ENCODE assay signal across 7 mouse cellular contexts in genomic region chr17:25015655-25016291, GRCm38 (mm10). TPM values are rescaled to one million over a fixed set of nuclear protein-coding genes. Genes with fewer than 3 reads are reported as not detected.
A peak's percentile ranks its signal among the peaks of the same experiment; 100 is the strongest.
DNase-seq lines count a peak whose midpoint lies in the region; ATAC-seq lines count a peak whose summit lies in the region.

Gene Cramp1l, minus strand, starts transcription at chr17:25015788.
Gene Ift140, plus strand, starts transcription at chr17:25016085.

- peak within 1 kb of the TSS; percentile 100 for H3K4me3 ChIP-seq in embryonic facial prominence, embryonic 11.5 days (ENCODE audit: low read depth, low read length)
- H3K4me3 ChIP-seq in limb, embryonic 10.5 days: peak within 1 kb of the TSS; percentile 100
- peak within 1 kb of the TSS; percentile 99 for H3K4me3 ChIP-seq in midbrain, embryonic 13.5 days (replicated peaks)

- DNase-seq in adrenal gland, postnatal 14 days: peak; percentile 99
- peak; percentile 99 for DNase-seq in embryonic facial prominence, embryonic 11.5 days (ENCODE audit: low spot score)
- peak; percentile 100 for DNase-seq in kidney, adult 11 months
- DNase-seq in limb, embryonic 10.5 days (ENCODE audit: low spot score): peak; percentile 100
- DNase-seq in spleen, adult 12 weeks (ENCODE audit: low spot score): peak; percentile 98

- H3K4me1 ChIP-seq in embryonic facial prominence, embryonic 11.5 days (ENCODE audit: control insufficient read depth, insufficient read depth, low read length): no peaks in the 10 kb centered on the region
- peaks cover 20% of the 10 kb centered on the region for H3K4me1 ChIP-seq in limb, embryonic 10.5 days
- peaks cover 32% of the 10 kb centered on the region for H3K4me1 ChIP-seq in midbrain, embryonic 13.5 days (replicated peaks)

- peak within 1 kb of the TSS; percentile 91 for H3K9ac ChIP-seq in embryonic facial prominence, embryonic 11.5 days (replicated peaks; ENCODE audit: low read length)
- H3K9ac ChIP-seq in midbrain, embryonic 13.5 days (replicated peaks): peak within 1 kb of the TSS; percentile 95

- H3K27ac ChIP-seq in embryonic facial prominence, embryonic 11.5 days (replicated peaks; ENCODE audit: low read depth, low read length): peak within 1 kb of the TSS; percentile 75
- H3K27ac ChIP-seq in limb, embryonic 10.5 days: peak within 1 kb of the TSS; percentile 98
- peak within 1 kb of the TSS; percentile 80 for H3K27ac ChIP-seq in midbrain, embryonic 13.5 days

- no peaks in the 10 kb centered on the region for H3K9me3 ChIP-seq in embryonic facial prominence, embryonic 11.5 days (replicated peaks; ENCODE audit: control insufficient read depth, low read length)
- H3K9me3 ChIP-seq in limb, embryonic 10.5 days (replicated peaks): no peaks in the 10 kb centered on the region
- no peaks in the 10 kb centered on the region for H3K9me3 ChIP-seq in midbrain, embryonic 13.5 days

- H3K4me2 ChIP-seq in embryonic facial prominence, embryonic 11.5 days (ENCODE audit: low read depth, low read length): peak within 1 kb of the TSS; percentile 85
- H3K4me2 ChIP-seq in midbrain, embryonic 13.5 days (replicated peaks): peak within 1 kb of the TSS; percentile 96

- under 1% methylated on average over 62 of the region's 62 CpGs for WGBS in embryonic facial prominence, embryonic 11.5 days
- WGBS in limb, embryonic 10.5 days: under 1% methylated on average over 62 of the region's 62 CpGs
- WGBS in midbrain, embryonic 13.5 days: under 1% methylated on average over 61 of the region's 62 CpGs

- H3K36me3 ChIP-seq in embryonic facial prominence, embryonic 11.5 days (replicated peaks; ENCODE audit: control insufficient read depth, insufficient read depth, low read depth, low read length): no peaks in the 10 kb centered on the region; the same call in none of the 2 replicates
- peaks cover 48% of the 10 kb centered on the region for H3K36me3 ChIP-seq in limb, embryonic 10.5 days
- H3K36me3 ChIP-seq in midbrain, embryonic 13.5 days: peaks cover 17% of the 10 kb centered on the region

- ATAC-seq in embryonic facial prominence, embryonic 11.5 days (replicated peaks; ENCODE audit: insufficient number of reproducible peaks, low FRiP score, low TSS enrichment, low read depth): peak; percentile 97
- ATAC-seq in granulocyte monocyte progenitor cell, adult 5-6 weeks (replicated peaks; ENCODE audit: poor library complexity, severe bottlenecking): peak; percentile 83
- ATAC-seq in midbrain, embryonic 13.5 days: peak; percentile 99

- no peaks in the 10 kb centered on the region for H3K27me3 ChIP-seq in embryonic facial prominence, embryonic 11.5 days (ENCODE audit: control insufficient read depth, insufficient read depth, low read length)
- no peaks in the 10 kb centered on the region for H3K27me3 ChIP-seq in limb, embryonic 10.5 days (ENCODE audit: low read depth, poor library complexity, severe bottlenecking)
- no peaks in the 10 kb centered on the region for H3K27me3 ChIP-seq in midbrain, embryonic 13.5 days

RNA-seq across cellular contexts. Expression of gene Cramp1l, which starts in this region (rescaled TPM):
- 23.3 and 26.7 TPM in 2 replicates for total RNA-seq in adrenal gland, postnatal 14 days (2021)
- polyA plus RNA-seq in embryonic facial prominence, embryonic 11.5 days (2014; fragmentation: Nextera tagmentation; extraction: Ambion mirVana): 9.7 and 10.1 TPM in 2 replicates
- 27.3 and 27.6 TPM in 2 replicates for total RNA-seq in granulocyte monocyte progenitor cell, adult 5-6 weeks (2014; fragmentation: Nextera tagmentation)
- 7.8 and 8.2 TPM in 2 replicates for total RNA-seq in granulocyte monocyte progenitor cell, adult 5-6 weeks (2017)
- polyA plus RNA-seq in limb, embryonic 10.5 days (2016; fragmentation: Nextera tagmentation; extraction: Ambion mirVana): 10.4 and 10.8 TPM in 2 replicates
- 7.0 and 8.2 TPM in 2 replicates for polyA plus RNA-seq in midbrain, embryonic 13.5 days (2015; fragmentation: Nextera tagmentation; extraction: Ambion mirVana)

RNA-seq across cellular contexts. Expression of gene Ift140, which starts in this region (rescaled TPM):
- total RNA-seq in adrenal gland, postnatal 14 days (2021): 30.0 and 43.7 TPM in 2 replicates
- 18.4 and 22.1 TPM in 2 replicates for polyA plus RNA-seq in embryonic facial prominence, embryonic 11.5 days (2014; fragmentation: Nextera tagmentation; extraction: Ambion mirVana)
- total RNA-seq in granulocyte monocyte progenitor cell, adult 5-6 weeks (2014; fragmentation: Nextera tagmentation): 12.3 and 22.1 TPM in 2 replicates
- 15.6 and 28.8 TPM in 2 replicates for total RNA-seq in granulocyte monocyte progenitor cell, adult 5-6 weeks (2017)
- polyA plus RNA-seq in limb, embryonic 10.5 days (2016; fragmentation: Nextera tagmentation; extraction: Ambion mirVana): 24.2 and 30.0 TPM in 2 replicates
- polyA plus RNA-seq in midbrain, embryonic 13.5 days (2015; fragmentation: Nextera tagmentation; extraction: Ambion mirVana): 19.1 and 19.8 TPM in 2 replicates

Comparison
In these comparisons a context has a peak if more than half of its experiments do, and no peak if none do; other contexts are left out.
1. Peak in every context shown above with its lines: DNase-seq, ATAC-seq, H3K4me3 ChIP-seq and H3K27ac ChIP-seq.